28 mouse cellular contexts compared by ENCODE assay signal in genomic region chr15:74213891-74214290, GRCm38 (mm10).
DNase-seq lines count a peak whose midpoint lies in the region; ATAC-seq and TF ChIP-seq lines count a peak whose summit lies in the region.
"Had no signal": no experiment of that assay in that cellular context is flagged by ENCODE, and none has a peak within 500 bp of the region (broad histone marks: within the 10 kb centered on the region; RNA-seq: fewer than 3 reads in every experiment).

No protein-coding gene starts in this region.

- H3K36me3 ChIP-seq in heart, embryonic 11.5 days (ENCODE audit: control insufficient read depth, insufficient read depth, low read length) = no peaks in the 10 kb centered on the region
- H3K36me3 ChIP-seq in midbrain, embryonic 11.5 days (ENCODE audit: control insufficient read depth, insufficient read depth, low read length) = no peaks in the 10 kb centered on the region
- H3K36me3 ChIP-seq in midbrain, embryonic 13.5 days = no peaks in the 10 kb centered on the region
- no peaks in the 10 kb centered on the region for H3K36me3 ChIP-seq in myocyte (ENCODE audit: control insufficient read depth, insufficient read depth)
- no peaks in the 10 kb centered on the region for H3K36me3 ChIP-seq in intestine, postnatal 0 days (ENCODE audit: control insufficient read depth, insufficient read depth)
- H3K36me3 ChIP-seq: embryonic facial prominence, embryonic 12.5 days; heart, embryonic 10.5 days; intestine, embryonic 15.5 days; limb, embryonic 13.5 days; liver, embryonic 12.5 days; stomach, embryonic 15.5 days had no signal

- H3K4me1 ChIP-seq in heart, embryonic 11.5 days (ENCODE audit: control insufficient read depth, insufficient read depth, low read length) = no peaks in the 10 kb centered on the region
- peaks cover 22% of the 10 kb centered on the region for H3K4me1 ChIP-seq in midbrain, embryonic 11.5 days (ENCODE audit: control insufficient read depth, insufficient read depth, low read length)
- peaks cover 36% of the 10 kb centered on the region for H3K4me1 ChIP-seq in midbrain, embryonic 13.5 days (replicated peaks)
- H3K4me1 ChIP-seq in brown adipose tissue, adult 24 weeks (ENCODE audit: control insufficient read depth, insufficient read depth, insufficient read length, low read length) = peaks cover 34% of the 10 kb centered on the region
- H3K4me1 ChIP-seq in intestine, postnatal 0 days (replicated peaks; ENCODE audit: control insufficient read depth, insufficient read depth, low read length) = no peaks in the 10 kb centered on the region
- H3K4me1 ChIP-seq: intestine, embryonic 15.5 days; limb, embryonic 13.5 days had no signal

- no peaks in the 10 kb centered on the region for H3K79me2 ChIP-seq in myocyte (ENCODE audit: control insufficient read depth, insufficient read depth)

- 34% methylated on average over 5 of the region's 5 CpGs for WGBS in heart, embryonic 11.5 days (ENCODE audit: insufficient replicate concordance)
- WGBS in midbrain, embryonic 11.5 days = 16% methylated on average over 5 of the region's 5 CpGs
- 18% methylated on average over 5 of the region's 5 CpGs for WGBS in midbrain, embryonic 13.5 days
- WGBS in intestine, postnatal 0 days = 47% methylated on average over 5 of the region's 5 CpGs

- no peak for TF ChIP-seq POLR2A in myocyte (IDR thresholded peaks at IDR 0.05; ENCODE audit: insufficient read length, low read depth)

- peaks cover 5% of the 10 kb centered on the region; the same call in 1 of the 2 replicates for H3K27me3 ChIP-seq in heart, embryonic 11.5 days (ENCODE audit: control insufficient read depth, insufficient read depth, low read length)
- H3K27me3 ChIP-seq in midbrain, embryonic 11.5 days (ENCODE audit: control insufficient read depth, insufficient read depth, low read length) = no peaks in the 10 kb centered on the region
- H3K27me3 ChIP-seq in midbrain, embryonic 13.5 days = no peaks in the 10 kb centered on the region
- no peaks in the 10 kb centered on the region for H3K27me3 ChIP-seq in myocyte (ENCODE audit: control insufficient read depth, insufficient read depth, insufficient read length)
- H3K27me3 ChIP-seq in intestine, postnatal 0 days (replicated peaks; ENCODE audit: control insufficient read depth, insufficient read depth, low read length) = no peaks in the 10 kb centered on the region
- H3K27me3 ChIP-seq: intestine, embryonic 15.5 days; liver, embryonic 12.5 days; stomach, embryonic 15.5 days had no signal

- H3K9me3 ChIP-seq in heart, embryonic 11.5 days (replicated peaks; ENCODE audit: control insufficient read depth, low read length) = no peaks in the 10 kb centered on the region
- no peaks in the 10 kb centered on the region for H3K9me3 ChIP-seq in midbrain, embryonic 11.5 days (ENCODE audit: control insufficient read depth, low read length)
- H3K9me3 ChIP-seq in midbrain, embryonic 13.5 days = no peaks in the 10 kb centered on the region
- no peaks in the 10 kb centered on the region for H3K9me3 ChIP-seq in intestine, postnatal 0 days (ENCODE audit: control insufficient read depth)
- H3K9me3 ChIP-seq: embryonic facial prominence, embryonic 12.5 days; heart, embryonic 10.5 days; intestine, embryonic 15.5 days; limb, embryonic 13.5 days; liver, embryonic 12.5 days; stomach, embryonic 15.5 days had no signal

- no peak overlapping the region for H3K27ac ChIP-seq in heart, embryonic 11.5 days (ENCODE audit: low read depth, low read length)
- H3K27ac ChIP-seq in midbrain, embryonic 11.5 days (ENCODE audit: low read depth, low read length) = no peak overlapping the region
- no peak overlapping the region for H3K27ac ChIP-seq in midbrain, embryonic 13.5 days
- H3K27ac ChIP-seq in brown adipose tissue, adult 24 weeks (replicated peaks; ENCODE audit: low read depth, low read length) = peak overlapping the region; percentile 50
- H3K27ac ChIP-seq in intestine, postnatal 0 days (ENCODE audit: low read depth, low read length) = no peak overlapping the region
- H3K27ac ChIP-seq: embryonic facial prominence, embryonic 12.5 days; heart, embryonic 10.5 days; hindbrain, postnatal 0 days; intestine, embryonic 15.5 days; kidney, postnatal 0 days; limb, embryonic 13.5 days; liver, embryonic 12.5 days; stomach, embryonic 15.5 days had no signal

- no peak for ATAC-seq in heart, embryonic 11.5 days (replicated peaks; ENCODE audit: insufficient number of reproducible peaks, low FRiP score, low TSS enrichment)
- no peak for ATAC-seq in midbrain, embryonic 11.5 days (ENCODE audit: low FRiP score)
- ATAC-seq in midbrain, embryonic 13.5 days = no peak
- ATAC-seq in intestine, postnatal 0 days = no peak
- ATAC-seq: hindbrain, postnatal 0 days; intestine, embryonic 15.5 days; liver, embryonic 12.5 days; liver, postnatal 0 days had no signal

- no peak overlapping the region for H3ac ChIP-seq in myocyte (ENCODE audit: control insufficient read depth, insufficient read length)

- H3K4me3 ChIP-seq in heart, embryonic 11.5 days (ENCODE audit: low read depth, low read length) = no peak overlapping the region
- no peak overlapping the region for H3K4me3 ChIP-seq in midbrain, embryonic 11.5 days (ENCODE audit: low read depth, low read length)
- H3K4me3 ChIP-seq in midbrain, embryonic 13.5 days (replicated peaks) = no peak overlapping the region
- no peak overlapping the region for H3K4me3 ChIP-seq in brown adipose tissue, adult 24 weeks (ENCODE audit: insufficient read depth, low read depth, low read length)
- H3K4me3 ChIP-seq in myocyte = no peak overlapping the region
- H3K4me3 ChIP-seq in intestine, postnatal 0 days (ENCODE audit: low read depth, low read length) = no peak overlapping the region
- H3K4me3 ChIP-seq: embryonic facial prominence, embryonic 12.5 days; heart, embryonic 10.5 days; intestine, embryonic 15.5 days; limb, embryonic 13.5 days; liver, embryonic 12.5 days; stomach, embryonic 15.5 days had no signal

- H3K9ac ChIP-seq in heart, embryonic 11.5 days (ENCODE audit: low read depth, low read length) = no peak overlapping the region
- H3K9ac ChIP-seq in midbrain, embryonic 11.5 days (ENCODE audit: low read length) = no peak overlapping the region
- H3K9ac ChIP-seq in midbrain, embryonic 13.5 days (replicated peaks) = no peak overlapping the region; the same call in 1 of the 2 replicates
- H3K9ac ChIP-seq in intestine, postnatal 0 days (ENCODE audit: low read depth, low read length) = no peak overlapping the region
- H3K9ac ChIP-seq: embryonic facial prominence, embryonic 12.5 days; intestine, embryonic 15.5 days; limb, embryonic 13.5 days; liver, embryonic 12.5 days; liver, postnatal 0 days; stomach, embryonic 15.5 days had no signal

- no peak for TF ChIP-seq CTCF in intestine, postnatal 0 days (IDR thresholded peaks at IDR 0.05; ENCODE audit: low read depth)

- H3K4me2 ChIP-seq in heart, embryonic 11.5 days = no peak overlapping the region
- H3K4me2 ChIP-seq in midbrain, embryonic 11.5 days = no peak overlapping the region
- H3K4me2 ChIP-seq in midbrain, embryonic 13.5 days (replicated peaks) = no peak overlapping the region
- peak overlapping the region; percentile 66 for H3K4me2 ChIP-seq in myocyte (ENCODE audit: low read depth)
- no peak overlapping the region for H3K4me2 ChIP-seq in intestine, postnatal 0 days (replicated peaks; ENCODE audit: low read depth)
- H3K4me2 ChIP-seq: embryonic facial prominence, embryonic 12.5 days; intestine, embryonic 15.5 days; limb, embryonic 13.5 days; liver, embryonic 12.5 days; stomach, embryonic 15.5 days had no signal

- DNase-seq in heart, adult 11 months = peak; percentile 90
- peak; percentile 84 for DNase-seq in midbrain, embryonic 11.5 days (ENCODE audit: low spot score, missing footprints)
- DNase-seq in cerebellum, postnatal 25 days = no peak
- DNase-seq: adrenal gland, adult 8-10 months; cerebellum, adult 11 months; cerebellum, adult 9-10 months; embryo, embryonic 11 days; gastrocnemius, postnatal 10 days; heart, postnatal 4 days; kidney, adult 8-10 months; kidney, postnatal 4 days; liver, postnatal 0 days; lung, postnatal 36 days; retina, postnatal 1 day; right cerebral cortex, postnatal 14 days had no signal

TF ChIP-seq in myocyte, 11 proteins besides CTCF, POLR2A, EP300 and RAD21:
- no peak for TF ChIP-seq SRF (IDR thresholded peaks at IDR 0.05; ENCODE audit: control insufficient read depth, insufficient read length, low read depth)
- TF ChIP-seq MAX (IDR thresholded peaks at IDR 0.05; ENCODE audit: low read depth) = no peak
- no peak for TF ChIP-seq CEBPB (IDR thresholded peaks at IDR 0.05; ENCODE audit: insufficient read depth, poor library complexity, severe bottlenecking)
- TF ChIP-seq MYOG (IDR thresholded peaks at IDR 0.05; ENCODE audit: control insufficient read depth in 1 of 3, insufficient read depth in 1 of 3, insufficient read length in 2 of 3, low read depth in 2 of 3) = no peak
- TF ChIP-seq USF1 (IDR thresholded peaks at IDR 0.05; ENCODE audit: low read depth) = no peak
- TF ChIP-seq POLR2AphosphoS2 (IDR thresholded peaks at IDR 0.05; ENCODE audit: insufficient read length, low read depth) = no peak
- no peak for TF ChIP-seq REST (IDR thresholded peaks at IDR 0.05; ENCODE audit: insufficient read depth, insufficient read length)
- TF ChIP-seq TCF3 (IDR thresholded peaks at IDR 0.05; ENCODE audit: insufficient read length, low read depth) = no peak
- TF ChIP-seq E2F4 (IDR thresholded peaks at IDR 0.05; ENCODE audit: insufficient read depth) = no peak
- TF ChIP-seq MYOD1 (IDR thresholded peaks at IDR 0.05; ENCODE audit: control insufficient read depth in 1 of 3, insufficient read length in 2 of 3, low read depth in 2 of 3) = no peak
- no peak for TF ChIP-seq TCF12 (IDR thresholded peaks at IDR 0.05; ENCODE audit: insufficient read depth, poor library complexity, severe bottlenecking)

Comparison
In these comparisons a context has a peak if more than half of its experiments do, and no peak if none do; other contexts are left out.
1. DNase-seq: peak in heart, adult 11 months (single experiment) and midbrain, embryonic 11.5 days (single experiment); none in cerebellum, postnatal 25 days (0 of 2).